9 mouse cellular contexts compared by ENCODE assay signal in the genomic region with DNA sequence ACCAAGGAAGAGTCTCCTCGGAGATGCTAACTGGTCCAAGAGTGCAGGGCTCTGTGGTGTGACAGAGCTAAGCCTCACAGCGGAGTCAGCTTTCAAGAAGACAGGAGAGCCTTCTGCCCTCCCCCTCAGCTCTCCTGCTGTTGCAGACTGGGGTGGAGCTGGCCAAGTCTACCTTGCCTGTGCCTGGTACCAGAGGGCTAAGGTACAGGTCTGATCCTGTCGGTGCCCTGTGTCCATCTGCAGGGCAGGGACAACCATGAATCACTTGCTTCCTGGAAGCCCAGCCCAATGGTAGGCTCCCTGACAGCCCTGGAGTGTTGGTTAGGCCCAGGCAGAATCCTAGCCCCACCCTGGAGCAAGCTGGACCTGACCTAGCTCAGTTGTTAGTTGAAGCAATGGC. TPM values are rescaled to one million over a fixed set of nuclear protein-coding genes. Genes with fewer than 3 reads are reported as not detected.
DNase-seq lines count a peak whose midpoint lies in the region; ATAC-seq and TF ChIP-seq lines count a peak whose summit lies in the region.
"Had no signal": no experiment of that assay in that cellular context is flagged by ENCODE, and none has a peak within 500 bp of the region (broad histone marks: within the 10 kb centered on the region; RNA-seq: fewer than 3 reads in every experiment).

No protein-coding gene starts in this region.

- H3K27me3 ChIP-seq in midbrain, embryonic 15.5 days (replicated peaks) = no peaks in the 10 kb centered on the region

- DNase-seq in frontal cortex, postnatal 10 days (ENCODE audit: low spot score in 2 of 2) = no peak
- no peak for DNase-seq in lung, adult 2 months
- DNase-seq in lung, postnatal 14 days = no peak
- no peak for DNase-seq in gastrocnemius, postnatal 36 days
- DNase-seq in right cerebral cortex, adult 18-20 months = no peak
- DNase-seq: left cerebral cortex, postnatal 4 days had no signal

- H3K4me3 ChIP-seq in lung, adult 2 months (replicated peaks; ENCODE audit: extremely low read depth, low read depth, low read length) = no peak overlapping the region
- peak overlapping the region; percentile 89 for H3K4me3 ChIP-seq in cortical plate, adult 2 months (ENCODE audit: insufficient read depth, low read length)
- no peak overlapping the region for H3K4me3 ChIP-seq in midbrain, embryonic 15.5 days

- 53% methylated on average over 3 of the region's 3 CpGs for WGBS in lung, adult 2 months
- 52% methylated on average over 3 of the region's 3 CpGs for WGBS in midbrain, embryonic 15.5 days

- peak overlapping the region; percentile 85; the same call in 1 of the 2 replicates for H3K4me2 ChIP-seq in midbrain, embryonic 15.5 days

- intact Hi-C loops in gastrocnemius, postnatal 36 days (cut with DNase I) = no loop called here

- H3K36me3 ChIP-seq in midbrain, embryonic 15.5 days (replicated peaks) = no peaks in the 10 kb centered on the region

- H3K9me3 ChIP-seq in midbrain, embryonic 15.5 days = no peaks in the 10 kb centered on the region

- peak; percentile 20; the same call in 1 of the 2 replicates for TF ChIP-seq POLR2A in lung, adult 2 months (IDR thresholded peaks at IDR 0.05; ENCODE audit: borderline replicate concordance, extremely low read depth, low read depth, low read length)
- TF ChIP-seq POLR2A in cortical plate, adult 2 months (IDR thresholded peaks at IDR 0.05; ENCODE audit: extremely low read depth, insufficient read depth, low read length) = peak; percentile 38; the same call in 1 of the 2 replicates

- peak overlapping the region; percentile 96 for H3K27ac ChIP-seq in cortical plate, adult 2 months (ENCODE audit: insufficient read depth, low read length)
- H3K27ac ChIP-seq in midbrain, embryonic 15.5 days = no peak overlapping the region

- H3K9ac ChIP-seq in midbrain, embryonic 15.5 days = no peak overlapping the region

- peak; percentile 25; the same call in 1 of the 2 replicates for ATAC-seq in frontal cortex, adult (ENCODE audit: low TSS enrichment)
- no peak for ATAC-seq in midbrain, embryonic 15.5 days (replicated peaks)

- H3K4me1 ChIP-seq in lung, adult 2 months (ENCODE audit: control insufficient read depth, insufficient read depth, low read length) = peaks cover 42% of the 10 kb centered on the region
- H3K4me1 ChIP-seq in cortical plate, adult 2 months (ENCODE audit: control insufficient read depth, insufficient read depth, low read length) = peaks cover 12% of the 10 kb centered on the region
- peaks cover 54% of the 10 kb centered on the region for H3K4me1 ChIP-seq in midbrain, embryonic 15.5 days

- TF ChIP-seq CTCF in lung, adult 2 months (IDR thresholded peaks at IDR 0.05; ENCODE audit: insufficient read depth, low read length) = no peak
- TF ChIP-seq CTCF in cortical plate, adult 2 months (IDR thresholded peaks at IDR 0.05; ENCODE audit: extremely low read depth, insufficient read depth, low read length) = no peak

RNA-seq across cellular contexts. Expression of a gene that starts 0.7 kb away (rescaled TPM):
- 38.2 and 40.8 TPM in 2 replicates for polyA plus RNA-seq in lung, adult 2 months (2012; rRNA removed)
- polyA plus RNA-seq in cortical plate, adult 2 months (2012; rRNA removed) = 42.8 and 44.7 TPM in 2 replicates
- 25.0 and 25.8 TPM in 2 replicates for polyA plus RNA-seq in midbrain, embryonic 15.5 days (2015; fragmentation: Nextera tagmentation; extraction: Ambion mirVana)
- 1 to 10 TPM; 3.6 to 5.3 TPM for total RNA-seq in gastrocnemius, postnatal 36 days (2021)

RNA-seq across cellular contexts. Expression of a gene that starts 27.6 kb away (rescaled TPM):
- 31.9 and 34.7 TPM in 2 replicates for polyA plus RNA-seq in lung, adult 2 months (2012; rRNA removed)
- 33.5 and 33.9 TPM in 2 replicates for polyA plus RNA-seq in cortical plate, adult 2 months (2012; rRNA removed)
- polyA plus RNA-seq in midbrain, embryonic 15.5 days (2015; fragmentation: Nextera tagmentation; extraction: Ambion mirVana) = 14.3 and 15.1 TPM in 2 replicates
- total RNA-seq in gastrocnemius, postnatal 36 days (2021) = 10 to 100 TPM; 13.5 to 16.0 TPM
